29 mouse cellular contexts compared by ENCODE assay signal in the genomic region with DNA sequence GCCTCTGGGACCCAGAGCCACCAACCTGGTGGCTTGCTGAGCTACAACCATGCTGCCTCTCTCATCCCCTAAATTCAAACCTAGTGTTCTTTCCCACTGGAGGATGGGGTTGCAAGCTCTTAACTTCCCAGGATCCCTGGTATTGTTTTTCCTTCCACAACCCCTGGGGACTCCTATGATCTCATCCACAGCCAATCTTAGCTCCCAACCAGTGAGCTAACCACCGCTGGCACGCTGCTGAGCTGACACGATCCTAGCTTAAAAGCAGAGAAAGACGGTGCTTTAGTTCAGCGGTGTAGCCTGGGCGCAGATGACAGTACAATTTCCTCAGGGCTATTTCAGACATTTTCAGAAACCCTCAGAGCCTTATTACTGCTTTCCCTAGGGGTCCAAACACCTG.
DNase-seq lines count a peak whose midpoint lies in the region; ATAC-seq and TF ChIP-seq lines count a peak whose summit lies in the region.
"Had no signal": no experiment of that assay in that cellular context is flagged by ENCODE, and none has a peak within 500 bp of the region (broad histone marks: within the 10 kb centered on the region; RNA-seq: fewer than 3 reads in every experiment).

No protein-coding gene starts in this region.

- no peak overlapping the region for H3K9ac ChIP-seq in midbrain, embryonic 11.5 days (ENCODE audit: low read length)
- no peak overlapping the region for H3K9ac ChIP-seq in midbrain, embryonic 14.5 days (replicated peaks; ENCODE audit: low read length)
- H3K9ac ChIP-seq in hindbrain, postnatal 0 days (replicated peaks; ENCODE audit: low read length): no peak overlapping the region
- H3K9ac ChIP-seq: embryonic facial prominence, embryonic 12.5 days; forebrain, embryonic 12.5 days; heart, embryonic 15.5 days; hindbrain, embryonic 13.5 days; liver, embryonic 15.5 days; lung, embryonic 15.5 days; midbrain, embryonic 15.5 days; neural tube, embryonic 12.5 days had no signal

- intact Hi-C loops in gastrocnemius, postnatal 14 days (cut with DNase I; ENCODE audit: low total_unique reads): no loop called here
- intact Hi-C loops in heart, postnatal 14 days (cut with DNase I): no loop called here

- no peak overlapping the region for H3K4me3 ChIP-seq in midbrain, embryonic 11.5 days (ENCODE audit: low read depth, low read length)
- no peak overlapping the region for H3K4me3 ChIP-seq in midbrain, embryonic 14.5 days (replicated peaks; ENCODE audit: low read depth, low read length)
- no peak overlapping the region for H3K4me3 ChIP-seq in hindbrain, postnatal 0 days (ENCODE audit: low read length)
- H3K4me3 ChIP-seq: embryonic facial prominence, embryonic 12.5 days; erythroblast, embryonic 14.5 days; forebrain, embryonic 12.5 days; heart, embryonic 15.5 days; hindbrain, embryonic 13.5 days; left cerebral cortex, adult 2 months; limb, embryonic 10.5 days; liver, embryonic 15.5 days; lung, embryonic 15.5 days; midbrain, embryonic 15.5 days; neural tube, embryonic 12.5 days had no signal

- TF ChIP-seq CTCF in hindbrain, postnatal 0 days (IDR thresholded peaks at IDR 0.05; ENCODE audit: low read depth): no peak

- no peak for ATAC-seq in midbrain, embryonic 11.5 days (ENCODE audit: low FRiP score)
- ATAC-seq in midbrain, embryonic 14.5 days (ENCODE audit: low FRiP score, low TSS enrichment): no peak
- ATAC-seq in hindbrain, postnatal 0 days: no peak
- ATAC-seq: midbrain, embryonic 15.5 days had no signal

- H3K27ac ChIP-seq in midbrain, embryonic 11.5 days (ENCODE audit: low read depth, low read length): no peak overlapping the region
- H3K27ac ChIP-seq in midbrain, embryonic 14.5 days (replicated peaks; ENCODE audit: low read depth, low read length): no peak overlapping the region
- H3K27ac ChIP-seq in hindbrain, postnatal 0 days: no peak overlapping the region
- H3K27ac ChIP-seq: embryonic facial prominence, embryonic 12.5 days; forebrain, embryonic 12.5 days; heart, embryonic 15.5 days; hindbrain, embryonic 13.5 days; kidney, postnatal 0 days; left cerebral cortex, adult 2 months; limb, embryonic 10.5 days; liver, embryonic 15.5 days; lung, embryonic 15.5 days; midbrain, embryonic 15.5 days; neural tube, embryonic 12.5 days had no signal

- DNase-seq in midbrain, embryonic 11.5 days (ENCODE audit: low spot score, missing footprints): peak; percentile 73
- no peak for DNase-seq in midbrain, embryonic 14.5 days
- DNase-seq in gastrocnemius, postnatal 14 days: peak; percentile 51
- DNase-seq in heart, postnatal 14 days: peak; percentile 33 to 55
- DNase-seq in layer of hippocampus, adult 18-20 months (ENCODE audit: low spot score in 2 of 2): no peak
- no peak for DNase-seq in adrenal gland, postnatal 14 days
- no peak for DNase-seq in hindbrain, postnatal 0 days (ENCODE audit: low spot score)
- DNase-seq: adrenal gland, postnatal 10 days; B cell, adult 2 months; cerebellum, postnatal 10 days; kidney, adult 2 months; liver; lung, postnatal 36 days; retina, postnatal 1 day; thymus, adult 18-20 months; thymus, postnatal 36 days had no signal

- no peaks in the 10 kb centered on the region for H3K9me3 ChIP-seq in midbrain, embryonic 11.5 days (ENCODE audit: control insufficient read depth, low read length)
- no peaks in the 10 kb centered on the region for H3K9me3 ChIP-seq in midbrain, embryonic 14.5 days (ENCODE audit: control insufficient read depth, low read length)
- no peaks in the 10 kb centered on the region for H3K9me3 ChIP-seq in hindbrain, postnatal 0 days (ENCODE audit: low read length)
- H3K9me3 ChIP-seq: embryonic facial prominence, embryonic 12.5 days; forebrain, embryonic 12.5 days; heart, embryonic 15.5 days; hindbrain, embryonic 13.5 days; limb, embryonic 10.5 days; liver, embryonic 15.5 days; lung, embryonic 15.5 days; megakaryocyte, embryonic 14.5 days; midbrain, embryonic 15.5 days; neural tube, embryonic 12.5 days had no signal

- no peaks in the 10 kb centered on the region for H3K4me1 ChIP-seq in midbrain, embryonic 11.5 days (ENCODE audit: control insufficient read depth, insufficient read depth, low read length)
- 0 out of 2 replicates have a peak, but pooled peaks cover 4% of the 10 kb centered on the region for H3K4me1 ChIP-seq in midbrain, embryonic 14.5 days (ENCODE audit: control insufficient read depth, insufficient read depth, low read length)
- no peaks in the 10 kb centered on the region for H3K4me1 ChIP-seq in hindbrain, postnatal 0 days (ENCODE audit: insufficient read depth, low read length)
- H3K4me1 ChIP-seq: embryonic facial prominence, embryonic 12.5 days; heart, embryonic 15.5 days; hindbrain, embryonic 13.5 days; liver, embryonic 15.5 days; lung, embryonic 15.5 days; megakaryocyte, embryonic 14.5 days; neural tube, embryonic 12.5 days had no signal

- no peaks in the 10 kb centered on the region for H3K36me3 ChIP-seq in midbrain, embryonic 11.5 days (ENCODE audit: control insufficient read depth, insufficient read depth, low read length)
- H3K36me3 ChIP-seq in midbrain, embryonic 14.5 days (ENCODE audit: control insufficient read depth, insufficient read depth, low read length): no peaks in the 10 kb centered on the region
- no peaks in the 10 kb centered on the region for H3K36me3 ChIP-seq in hindbrain, postnatal 0 days (ENCODE audit: insufficient read depth, low read length)
- H3K36me3 ChIP-seq: embryonic facial prominence, embryonic 12.5 days; forebrain, embryonic 12.5 days; heart, embryonic 15.5 days; hindbrain, embryonic 13.5 days; limb, embryonic 10.5 days; liver, embryonic 15.5 days; lung, embryonic 15.5 days; midbrain, embryonic 15.5 days; neural tube, embryonic 12.5 days had no signal

- 60% methylated on average over 6 of the region's 6 CpGs for WGBS in midbrain, embryonic 11.5 days
- 55% methylated on average over 6 of the region's 6 CpGs for WGBS in midbrain, embryonic 14.5 days
- 59% methylated on average over 6 of the region's 6 CpGs for WGBS in hindbrain, postnatal 0 days

- no peaks in the 10 kb centered on the region for H3K27me3 ChIP-seq in midbrain, embryonic 11.5 days (ENCODE audit: control insufficient read depth, insufficient read depth, low read length)
- no peaks in the 10 kb centered on the region for H3K27me3 ChIP-seq in midbrain, embryonic 14.5 days (ENCODE audit: control insufficient read depth, insufficient read depth, low read length)
- no peaks in the 10 kb centered on the region for H3K27me3 ChIP-seq in hindbrain, postnatal 0 days (ENCODE audit: insufficient read depth, low read length)
- H3K27me3 ChIP-seq: embryonic facial prominence, embryonic 12.5 days; forebrain, embryonic 12.5 days; heart, embryonic 15.5 days; hindbrain, embryonic 13.5 days; liver, embryonic 15.5 days; lung, embryonic 15.5 days; midbrain, embryonic 15.5 days; neural tube, embryonic 12.5 days had no signal

- no peak overlapping the region for H3K4me2 ChIP-seq in midbrain, embryonic 11.5 days
- no peak overlapping the region for H3K4me2 ChIP-seq in midbrain, embryonic 14.5 days (ENCODE audit: low read length)
- no peak overlapping the region for H3K4me2 ChIP-seq in hindbrain, postnatal 0 days (ENCODE audit: low read depth, low read length)
- H3K4me2 ChIP-seq: embryonic facial prominence, embryonic 12.5 days; forebrain, embryonic 12.5 days; heart, embryonic 15.5 days; hindbrain, embryonic 13.5 days; liver, embryonic 15.5 days; lung, embryonic 15.5 days; midbrain, embryonic 15.5 days; neural tube, embryonic 12.5 days had no signal

Comparison
In these comparisons a context has a peak if more than half of its experiments do, and no peak if none do; other contexts are left out.
1. DNase-seq: peak in midbrain, embryonic 11.5 days (single experiment), gastrocnemius, postnatal 14 days (single experiment) and heart, postnatal 14 days (2 of 2); none in midbrain, embryonic 14.5 days (single experiment), layer of hippocampus, adult 18-20 months (0 of 2), adrenal gland, postnatal 14 days (single experiment) and hindbrain, postnatal 0 days (single experiment).